Mouse (Mus musculus) midbrain, postnatal 0 days (tissue): ENCODE measurements around the gene Mrgbp. TPM values are rescaled to one million over a fixed set of nuclear protein-coding genes. Genes with fewer than 3 reads are reported as not detected.
A peak's percentile ranks its signal among the peaks of the same experiment; 100 is the strongest.

Experiments used
- ATAC-seq: fragments of 200-750 bp; cut with Nextera tagmentation; 2 replicates; pipeline ENCODE4 v1.8.0; 2017; ENCODE audit warnings: moderate number of reproducible peaks, mild to moderate bottlenecking, moderate TSS enrichment, moderate library complexity; ENCODE audit not compliant: low FRiP score
- DNase-seq: peaks from one replicate; pipeline ENCODE4 v3.0.0-alpha.2; 2015; ENCODE audit warnings: low spot score
- H3K27ac ChIP-seq: fragments of 300-500 bp; sonication (generic); 2 replicates; pipeline ENCODE4 v1.5.1; 2014; ENCODE audit warnings: low read depth, mild to moderate bottlenecking, low read length, mixed read lengths
- H3K27me3 ChIP-seq: fragments of 300-500 bp; sonication (generic); 2 replicates; pipeline ENCODE4 v1.6.1; 2014; ENCODE audit warnings: low read length, control low read depth, mixed read lengths; ENCODE audit not compliant: insufficient read depth
- H3K36me3 ChIP-seq: fragments of 300-500 bp; sonication (generic); 2 replicates; pipeline ENCODE4 v1.6.1; 2014; ENCODE audit warnings: low read length, control low read depth, mixed read lengths; ENCODE audit not compliant: insufficient read depth
- H3K4me1 ChIP-seq: fragments of 300-500 bp; sonication (generic); 2 replicates; pipeline ENCODE4 v1.6.1; 2014; ENCODE audit warnings: mild to moderate bottlenecking, control low read depth, antibody characterized with exemption, low read length, mixed read lengths; ENCODE audit not compliant: insufficient read depth
- H3K4me2 ChIP-seq: fragments of 300-500 bp; sonication (generic); 2 replicates; pipeline ENCODE4 v1.6.1; 2014; ENCODE audit warnings: low read depth, mild to moderate bottlenecking, low read length, mixed read lengths; ENCODE audit not compliant: poor library complexity, severe bottlenecking
- H3K4me3 ChIP-seq: fragments of 300-500 bp; sonication (generic); 2 replicates; pipeline ENCODE4 v1.5.1; 2014; ENCODE audit warnings: low read depth, mild to moderate bottlenecking, low read length, moderate library complexity
- H3K9ac ChIP-seq: fragments of 300-500 bp; sonication (generic); replicated peaks from 2 replicates; pipeline ENCODE4 v1.6.1; 2014; ENCODE audit warnings: mild to moderate bottlenecking, low read length, moderate library complexity, mixed read lengths; ENCODE audit not compliant: poor library complexity, severe bottlenecking
- H3K9me3 ChIP-seq: fragments of 300-500 bp; sonication (generic); 2 replicates; pipeline ENCODE4 v1.6.1; 2016; ENCODE audit warnings: low read length, control low read depth
- CTCF ChIP-seq: IDR thresholded peaks from 2 replicates; pipeline ENCODE4 v1.5.1; 2016; ENCODE audit warnings: antibody characterized with exemption, mild to moderate bottlenecking
- WGBS: fragments of 180-500 bp; shearing (Covaris S2); extraction: QIAGEN DNeasy Blood & Tissue Kit; methylation state at CpG from one replicate; pipeline ENCODE4 v1.1.7; 2014; 5-methylcytosine and 5-hydroxymethylcytosine counted together
- polyA plus RNA-seq: library from polyadenylated mRNA; unstranded; fragments of >200 nt; fragmentation: Nextera tagmentation; extraction: Ambion mirVana; gene quantifications from 2 replicates; pipeline ENCODE4 v1.2.1, GENCODE M21; 2015
- total RNA-seq: library from RNA; depleted of rRNA; stranded (reverse); fragments of >200 nt; gene quantifications from 2 replicates; pipeline ENCODE4 v1.2.3, GENCODE M21; 2014

Gene Mrgbp
- total and polyA plus RNA-seq, 2 experiments from 2014 or later, result 36.5 to 60.8 TPM

- WGBS, result under 1% methylated on average over 52 of the region's 57 CpGs
- peak; percentile 69 for ATAC-seq
- Histone ChIP-seq H3K9me3 (no peaks in the 10 kb centered on the region), H3K4me3 (peak overlapping the region; percentile 92), H3K4me2 (peak overlapping the region; percentile 97), H3K4me1 (peaks cover 8% of the 10 kb centered on the region; the same call in 1 of the 2 replicates), H3K27me3 (no peaks in the 10 kb centered on the region), H3K36me3 (peaks cover 25% of the 10 kb centered on the region; the same call in 1 of the 2 replicates), H3K9ac (peak overlapping the region; percentile 91), H3K27ac (peak overlapping the region; percentile 73)
- DNase-seq, result peak; percentile 94
- TF ChIP-seq CTCF, result peak; percentile 98
Measured at GRCm38 (mm10) chr2:180582481-180583153, 1.5 kb downstream of the Mrgbp start.

- H3K4me3 ChIP-seq, result peak overlapping the region; percentile 92
- peak overlapping the region; percentile 73 for H3K27ac ChIP-seq
- H3K9me3 ChIP-seq, result no peaks in the 10 kb centered on the region
- H3K4me1 ChIP-seq, result peaks cover 8% of the 10 kb centered on the region; the same call in 1 of the 2 replicates
- ATAC-seq, result peak; percentile 48; the same call in 1 of the 2 replicates
- peak overlapping the region; percentile 97 for H3K4me2 ChIP-seq
- WGBS, result 33% methylated on average over 6 of the region's 7 CpGs
- TF ChIP-seq CTCF, result no peak
- H3K27me3 ChIP-seq, result no peaks in the 10 kb centered on the region
- H3K36me3 ChIP-seq, result peaks cover 25% of the 10 kb centered on the region; the same call in 1 of the 2 replicates
- DNase-seq, result no peak
- peak overlapping the region; percentile 91 for H3K9ac ChIP-seq
Measured at GRCm38 (mm10) chr2:180583154-180583507, 2.0 kb downstream of the Mrgbp start.

DNA sequence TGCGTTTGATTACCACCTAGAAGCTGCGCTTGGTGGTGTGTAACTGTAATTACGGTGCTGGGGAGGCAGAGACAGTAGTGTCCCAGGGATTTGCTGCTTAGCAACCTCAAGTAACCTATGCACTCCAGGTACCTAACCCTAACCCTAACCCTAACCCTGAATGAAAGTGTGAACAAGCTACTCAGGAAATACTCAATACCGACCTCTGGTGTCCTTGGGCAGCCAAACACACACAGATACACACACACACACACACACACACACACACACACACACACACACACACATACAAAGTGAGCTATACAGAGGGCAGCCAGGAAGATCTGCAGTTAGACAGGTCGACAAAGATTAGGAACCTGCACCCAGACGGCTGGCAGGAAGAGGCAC lies 7.6 kb downstream of the Mrgbp start:
- H3K4me3 ChIP-seq, result peak overlapping the region; percentile 85
- H3K9ac ChIP-seq, result peak overlapping the region; percentile 92
- no peak for DNase-seq
- TF ChIP-seq CTCF, result peak; percentile 61
- no peaks in the 10 kb centered on the region for H3K27me3 ChIP-seq
- ATAC-seq, result peak; percentile 41; the same call in 1 of the 2 replicates
- H3K9me3 ChIP-seq, result no peaks in the 10 kb centered on the region
- WGBS, result 48% methylated on average over 6 of the region's 6 CpGs
- H3K27ac ChIP-seq, result peak overlapping the region; percentile 93
- H3K36me3 ChIP-seq, result peaks cover 50% of the 10 kb centered on the region
- peaks cover 13% of the 10 kb centered on the region; the same call in 1 of the 2 replicates for H3K4me1 ChIP-seq
- H3K4me2 ChIP-seq, result peak overlapping the region; percentile 88

DNA sequence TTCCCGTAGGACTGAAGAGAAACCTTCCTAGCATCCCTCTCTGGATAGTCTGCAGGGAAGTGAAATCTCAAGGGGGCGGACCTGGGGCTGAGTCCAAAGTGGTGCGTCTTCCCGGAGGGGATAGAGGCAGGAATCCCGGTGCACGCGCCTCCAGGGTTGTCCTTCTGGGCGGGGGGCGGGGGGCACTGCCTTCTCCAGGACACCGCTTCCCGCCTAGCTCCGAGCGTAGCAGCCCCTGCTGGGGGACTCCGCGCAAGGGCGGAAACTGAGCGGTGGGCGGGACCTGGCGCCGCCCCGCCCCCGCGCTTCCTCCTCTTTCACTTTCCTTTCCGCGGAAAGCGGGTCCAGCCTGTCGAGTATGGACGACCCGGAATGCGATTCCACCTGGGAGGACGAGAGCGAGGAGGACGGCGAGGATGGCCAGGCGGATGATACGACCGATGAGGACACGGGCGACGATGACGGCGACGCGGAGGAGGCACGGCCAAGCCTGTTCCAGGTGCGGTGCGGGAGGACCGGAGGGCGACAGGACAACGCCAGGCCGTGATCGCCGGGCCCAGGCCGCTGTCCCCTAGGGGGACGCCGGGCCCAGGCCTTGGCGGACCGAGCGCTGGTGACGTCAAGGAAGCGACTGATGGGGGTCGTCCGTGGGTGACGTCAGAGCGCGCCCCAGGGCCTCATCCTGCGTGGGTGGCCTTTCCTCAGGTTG lies 8.2 kb downstream of the Mrgbp start, which contains the start of gene Ogfr:
Gene Ogfr, plus strand, starts transcription at position 123 of the 709 bp plus-strand sequence.
- H3K4me2 ChIP-seq, result peak within 1 kb of the TSS; percentile 88
- ATAC-seq (peak; percentile 90), DNase-seq (peak; percentile 85)
- H3K27ac ChIP-seq, result peak within 1 kb of the TSS; percentile 93
- H3K27me3 ChIP-seq, result no peaks in the 10 kb centered on the region
- peak; percentile 38 for TF ChIP-seq CTCF
- H3K9me3 ChIP-seq, result no peaks in the 10 kb centered on the region
- 0% methylated on average over 46 of the region's 67 CpGs for WGBS
- H3K9ac ChIP-seq, result peak within 1 kb of the TSS; percentile 92
- peaks cover 56% of the 10 kb centered on the region for H3K36me3 ChIP-seq
- H3K4me1 ChIP-seq, result peaks cover 9% of the 10 kb centered on the region; the same call in 1 of the 2 replicates
- H3K4me3 ChIP-seq, result peak within 1 kb of the TSS; percentile 85

- 38% methylated on average over 4 of the region's 4 CpGs for WGBS
- Histone ChIP-seq H3K36me3 (peaks cover 24% of the 10 kb centered on the region), H3K27ac (peak within 1 kb of the TSS; percentile 47; the same call in 1 of the 2 replicates), H3K4me2 (peak within 1 kb of the TSS; percentile 59), H3K4me1 (peaks cover 17% of the 10 kb centered on the region; the same call in 1 of the 2 replicates), H3K9me3 (no peaks in the 10 kb centered on the region), H3K4me3 (peak within 1 kb of the TSS; percentile 31), H3K27me3 (no peaks in the 10 kb centered on the region), H3K9ac (peak within 1 kb of the TSS; percentile 46)
- DNase-seq, result no peak
- no peak for ATAC-seq
- no peak for TF ChIP-seq CTCF
Measured at GRCm38 (mm10) chr2:180597490-180597889, 16.4 kb downstream of the Mrgbp start, which contains the start of gene Col9a3. TSS of gene Col9a3 (plus strand) at chr2:180597790.
